In genomic region chr15:88828800-88829705, GRCm38 (mm10) we compare ENCODE assay signal across 8 mouse cellular contexts. TPM values are rescaled to one million over a fixed set of nuclear protein-coding genes. Genes with fewer than 3 reads are reported as not detected.
DNase-seq lines count a peak whose midpoint lies in the region; ATAC-seq and TF ChIP-seq lines count a peak whose summit lies in the region.

No protein-coding gene starts in this region.

- WGBS in embryonic facial prominence, embryonic 10.5 days, result 56% methylated on average over 17 of the region's 17 CpGs
- WGBS in intestine, postnatal 0 days, result 53% methylated on average over 17 of the region's 17 CpGs
- WGBS in midbrain, embryonic 11.5 days, result 53% methylated on average over 17 of the region's 17 CpGs

- H3K27ac ChIP-seq in embryonic facial prominence, embryonic 10.5 days (replicated peaks), result no peak overlapping the region
- no peak overlapping the region for H3K27ac ChIP-seq in intestine, postnatal 0 days (ENCODE audit: low read depth, low read length)
- no peak overlapping the region for H3K27ac ChIP-seq in midbrain, embryonic 11.5 days (ENCODE audit: low read depth, low read length)

- H3K36me3 ChIP-seq in embryonic facial prominence, embryonic 10.5 days (replicated peaks), result peaks cover 38% of the 10 kb centered on the region
- peaks cover 23% of the 10 kb centered on the region for H3K36me3 ChIP-seq in intestine, postnatal 0 days (ENCODE audit: control insufficient read depth, insufficient read depth)
- peaks cover 12% of the 10 kb centered on the region for H3K36me3 ChIP-seq in midbrain, embryonic 11.5 days (ENCODE audit: control insufficient read depth, insufficient read depth, low read length)

- H3K9me3 ChIP-seq in embryonic facial prominence, embryonic 10.5 days, result no peaks in the 10 kb centered on the region
- no peaks in the 10 kb centered on the region for H3K9me3 ChIP-seq in intestine, postnatal 0 days (ENCODE audit: control insufficient read depth)
- H3K9me3 ChIP-seq in midbrain, embryonic 11.5 days (ENCODE audit: control insufficient read depth, low read length), result no peaks in the 10 kb centered on the region

- H3K27me3 ChIP-seq in embryonic facial prominence, embryonic 10.5 days (replicated peaks; ENCODE audit: low read depth, poor library complexity, severe bottlenecking), result no peaks in the 10 kb centered on the region
- H3K27me3 ChIP-seq in intestine, postnatal 0 days (replicated peaks; ENCODE audit: control insufficient read depth, insufficient read depth, low read length), result no peaks in the 10 kb centered on the region
- no peaks in the 10 kb centered on the region for H3K27me3 ChIP-seq in midbrain, embryonic 11.5 days (ENCODE audit: control insufficient read depth, insufficient read depth, low read length)

- peak; percentile 89 for TF ChIP-seq CTCF in intestine, postnatal 0 days (IDR thresholded peaks at IDR 0.05; ENCODE audit: low read depth)

- H3K4me3 ChIP-seq in embryonic facial prominence, embryonic 10.5 days, result no peak overlapping the region
- H3K4me3 ChIP-seq in intestine, postnatal 0 days (ENCODE audit: low read depth, low read length), result no peak overlapping the region
- H3K4me3 ChIP-seq in midbrain, embryonic 11.5 days (ENCODE audit: low read depth, low read length), result no peak overlapping the region

- no peak overlapping the region for H3K4me2 ChIP-seq in intestine, postnatal 0 days (replicated peaks; ENCODE audit: low read depth)
- no peak overlapping the region for H3K4me2 ChIP-seq in midbrain, embryonic 11.5 days

- peak; percentile 94 for DNase-seq in adrenal gland, postnatal 10 days
- peak; percentile 87 for DNase-seq in embryonic facial prominence, embryonic 10.5 days (ENCODE audit: low spot score)
- DNase-seq in heart, adult 11 months, result peak; percentile 98
- peak; percentile 92 for DNase-seq in left cerebral cortex, postnatal 4 days
- DNase-seq in midbrain, embryonic 11.5 days (ENCODE audit: low spot score, missing footprints), result peak; percentile 98
- DNase-seq in right cerebral cortex, postnatal 4 days, result peak; percentile 94
- peak; percentile 77 to 92 for DNase-seq in urinary bladder, postnatal 4 days (ENCODE audit: low spot score in 2 of 2)

- intact Hi-C loops in left cerebral cortex, postnatal 4 days (cut with DNase I), result loop anchor here (2.0 to 10.0 kb wide), 3 partner anchors 43 to 256 kb away; partner anchors contain the start of gene Selenoo

- peak; percentile 80 for ATAC-seq in intestine, postnatal 0 days
- ATAC-seq in midbrain, embryonic 11.5 days (ENCODE audit: low FRiP score), result peak; percentile 92

- peaks cover 11% of the 10 kb centered on the region for H3K4me1 ChIP-seq in embryonic facial prominence, embryonic 10.5 days
- H3K4me1 ChIP-seq in intestine, postnatal 0 days (replicated peaks; ENCODE audit: control insufficient read depth, insufficient read depth, low read length), result no peaks in the 10 kb centered on the region
- H3K4me1 ChIP-seq in midbrain, embryonic 11.5 days (ENCODE audit: control insufficient read depth, insufficient read depth, low read length), result no peaks in the 10 kb centered on the region

- no peak overlapping the region for H3K9ac ChIP-seq in intestine, postnatal 0 days (ENCODE audit: low read depth, low read length)
- no peak overlapping the region for H3K9ac ChIP-seq in midbrain, embryonic 11.5 days (ENCODE audit: low read length)

RNA-seq across cellular contexts. Expression of gene Creld2, which starts 9.6 kb away (rescaled TPM):
- total RNA-seq in adrenal gland, postnatal 10 days (2021), result 10 to 100 TPM; 26.6 to 34.4 TPM
- 92.2 and 93.9 TPM in 2 replicates for polyA plus RNA-seq in embryonic facial prominence, embryonic 10.5 days (2016; fragmentation: Nextera tagmentation; extraction: Ambion mirVana)
- 67.8 and 67.9 TPM in 2 replicates for polyA plus RNA-seq in intestine, postnatal 0 days (2015; fragmentation: Nextera tagmentation; extraction: Ambion mirVana)
- 10 to 100 TPM; 26.2 to 35.6 TPM for total RNA-seq in left cerebral cortex, postnatal 4 days (2021)
- 72.5 and 81.7 TPM in 2 replicates for polyA plus RNA-seq in midbrain, embryonic 11.5 days (2014; fragmentation: Nextera tagmentation; extraction: Ambion mirVana)

RNA-seq across cellular contexts. Expression of gene Alg12, which starts 9.9 kb away (rescaled TPM):
- 10 to 100 TPM; 10.4 to 10.7 TPM for total RNA-seq in adrenal gland, postnatal 10 days (2021)
- polyA plus RNA-seq in embryonic facial prominence, embryonic 10.5 days (2016; fragmentation: Nextera tagmentation; extraction: Ambion mirVana), result 10.9 and 12.5 TPM in 2 replicates
- 7.3 and 8.4 TPM in 2 replicates for polyA plus RNA-seq in intestine, postnatal 0 days (2015; fragmentation: Nextera tagmentation; extraction: Ambion mirVana)
- total RNA-seq in left cerebral cortex, postnatal 4 days (2021), result 10 to 100 TPM; 10.1 to 11.5 TPM
- 10.8 and 11.0 TPM in 2 replicates for polyA plus RNA-seq in midbrain, embryonic 11.5 days (2014; fragmentation: Nextera tagmentation; extraction: Ambion mirVana)

RNA-seq across cellular contexts. Expression of gene Pim3, which starts 32.9 kb away (rescaled TPM):
- 10 to 100 TPM; 41.2 to 76.8 TPM for total RNA-seq in adrenal gland, postnatal 10 days (2021)
- polyA plus RNA-seq in embryonic facial prominence, embryonic 10.5 days (2016; fragmentation: Nextera tagmentation; extraction: Ambion mirVana), result 43.6 and 49.0 TPM in 2 replicates
- polyA plus RNA-seq in intestine, postnatal 0 days (2015; fragmentation: Nextera tagmentation; extraction: Ambion mirVana), result 28.0 and 36.8 TPM in 2 replicates
- 10 to 100 TPM; 44.6 to 49.3 TPM for total RNA-seq in left cerebral cortex, postnatal 4 days (2021)
- 30.1 and 30.5 TPM in 2 replicates for polyA plus RNA-seq in midbrain, embryonic 11.5 days (2014; fragmentation: Nextera tagmentation; extraction: Ambion mirVana)
